20 mouse cellular contexts compared by ENCODE assay signal in the genomic region with DNA sequence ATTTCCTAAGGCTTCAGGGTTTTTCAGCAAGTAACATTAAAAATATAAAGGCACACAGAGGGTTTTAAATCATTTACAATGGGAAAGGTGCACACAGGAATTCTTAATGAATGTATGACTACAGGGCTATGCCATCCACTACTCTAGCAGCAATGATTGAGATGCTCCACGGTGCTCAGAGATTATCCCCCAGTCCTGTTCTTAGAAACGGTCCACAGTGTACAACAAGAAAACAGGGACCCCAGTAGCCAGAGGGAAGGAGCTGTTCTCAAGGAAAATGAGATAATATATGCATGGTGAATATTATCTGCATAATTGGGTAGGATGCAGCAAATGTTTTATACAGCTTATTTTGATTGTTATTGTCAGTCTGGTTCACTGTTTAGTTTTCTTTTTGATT.
DNase-seq lines count a peak whose midpoint lies in the region; ATAC-seq and TF ChIP-seq lines count a peak whose summit lies in the region.
"Had no signal": no experiment of that assay in that cellular context is flagged by ENCODE, and none has a peak within 500 bp of the region (broad histone marks: within the 10 kb centered on the region; RNA-seq: fewer than 3 reads in every experiment).

No protein-coding gene starts in this region.

- H3K36me3 ChIP-seq in midbrain, embryonic 13.5 days: no peaks in the 10 kb centered on the region
- no peaks in the 10 kb centered on the region for H3K36me3 ChIP-seq in midbrain, embryonic 10.5 days
- no peaks in the 10 kb centered on the region for H3K36me3 ChIP-seq in midbrain, embryonic 15.5 days (replicated peaks)
- no peaks in the 10 kb centered on the region for H3K36me3 ChIP-seq in midbrain, postnatal 0 days (ENCODE audit: insufficient read depth, low read length)
- H3K36me3 ChIP-seq in embryonic facial prominence, embryonic 10.5 days (replicated peaks): no peaks in the 10 kb centered on the region
- H3K36me3 ChIP-seq: embryonic facial prominence, embryonic 13.5 days; embryonic facial prominence, embryonic 15.5 days; forebrain, embryonic 10.5 days; forebrain, embryonic 12.5 days had no signal

- WGBS in midbrain, embryonic 13.5 days: 47% methylated on average over 2 of the region's 2 CpGs
- WGBS in midbrain, embryonic 10.5 days: 80% methylated on average over 2 of the region's 2 CpGs
- 35% methylated on average over 2 of the region's 2 CpGs for WGBS in midbrain, embryonic 15.5 days
- WGBS in midbrain, postnatal 0 days: 29% methylated on average over 2 of the region's 2 CpGs
- WGBS in embryonic facial prominence, embryonic 10.5 days: 83% methylated on average over 2 of the region's 2 CpGs

- H3K27ac ChIP-seq in midbrain, embryonic 13.5 days: no peak overlapping the region
- no peak overlapping the region for H3K27ac ChIP-seq in midbrain, embryonic 10.5 days (replicated peaks)
- no peak overlapping the region for H3K27ac ChIP-seq in midbrain, embryonic 15.5 days
- no peak overlapping the region for H3K27ac ChIP-seq in midbrain, postnatal 0 days (ENCODE audit: low read depth, low read length)
- no peak overlapping the region for H3K27ac ChIP-seq in embryonic facial prominence, embryonic 10.5 days (replicated peaks)
- H3K27ac ChIP-seq: embryonic facial prominence, embryonic 13.5 days; embryonic facial prominence, embryonic 15.5 days; forebrain, embryonic 10.5 days; forebrain, embryonic 12.5 days had no signal

- no peak overlapping the region for H3K9ac ChIP-seq in midbrain, embryonic 13.5 days (replicated peaks)
- no peak overlapping the region for H3K9ac ChIP-seq in midbrain, embryonic 15.5 days
- no peak overlapping the region for H3K9ac ChIP-seq in midbrain, postnatal 0 days (replicated peaks; ENCODE audit: low read length, poor library complexity, severe bottlenecking)
- H3K9ac ChIP-seq: embryonic facial prominence, embryonic 13.5 days; embryonic facial prominence, embryonic 15.5 days; forebrain, embryonic 12.5 days had no signal

- H3K4me2 ChIP-seq in midbrain, embryonic 13.5 days (replicated peaks): no peak overlapping the region
- no peak overlapping the region for H3K4me2 ChIP-seq in midbrain, embryonic 15.5 days
- H3K4me2 ChIP-seq in midbrain, postnatal 0 days (ENCODE audit: low read depth, low read length, poor library complexity, severe bottlenecking): no peak overlapping the region
- H3K4me2 ChIP-seq: embryonic facial prominence, embryonic 13.5 days; embryonic facial prominence, embryonic 15.5 days; forebrain, embryonic 12.5 days had no signal

- no peaks in the 10 kb centered on the region for H3K9me3 ChIP-seq in midbrain, embryonic 13.5 days
- H3K9me3 ChIP-seq in midbrain, embryonic 10.5 days (replicated peaks): no peaks in the 10 kb centered on the region
- no peaks in the 10 kb centered on the region for H3K9me3 ChIP-seq in midbrain, embryonic 15.5 days
- no peaks in the 10 kb centered on the region for H3K9me3 ChIP-seq in midbrain, postnatal 0 days (ENCODE audit: low read length)
- H3K9me3 ChIP-seq in embryonic facial prominence, embryonic 10.5 days: no peaks in the 10 kb centered on the region
- H3K9me3 ChIP-seq: embryonic facial prominence, embryonic 13.5 days; embryonic facial prominence, embryonic 15.5 days; forebrain, embryonic 10.5 days; forebrain, embryonic 12.5 days had no signal

- H3K4me1 ChIP-seq in midbrain, embryonic 13.5 days (replicated peaks): no peaks in the 10 kb centered on the region
- H3K4me1 ChIP-seq in midbrain, embryonic 10.5 days: no peaks in the 10 kb centered on the region
- H3K4me1 ChIP-seq in midbrain, embryonic 15.5 days: no peaks in the 10 kb centered on the region
- no peaks in the 10 kb centered on the region for H3K4me1 ChIP-seq in midbrain, postnatal 0 days (ENCODE audit: insufficient read depth, low read length)
- no peaks in the 10 kb centered on the region for H3K4me1 ChIP-seq in embryonic facial prominence, embryonic 10.5 days
- H3K4me1 ChIP-seq: embryonic facial prominence, embryonic 13.5 days; embryonic facial prominence, embryonic 15.5 days; forebrain, embryonic 10.5 days; forebrain, embryonic 12.5 days had no signal

- no peaks in the 10 kb centered on the region for H3K27me3 ChIP-seq in midbrain, embryonic 13.5 days
- no peaks in the 10 kb centered on the region for H3K27me3 ChIP-seq in midbrain, embryonic 10.5 days (ENCODE audit: low read depth, poor library complexity, severe bottlenecking)
- H3K27me3 ChIP-seq in midbrain, embryonic 15.5 days (replicated peaks): no peaks in the 10 kb centered on the region
- no peaks in the 10 kb centered on the region for H3K27me3 ChIP-seq in midbrain, postnatal 0 days (ENCODE audit: insufficient read depth, low read length)
- H3K27me3 ChIP-seq in embryonic facial prominence, embryonic 10.5 days (replicated peaks; ENCODE audit: low read depth, poor library complexity, severe bottlenecking): no peaks in the 10 kb centered on the region
- H3K27me3 ChIP-seq: embryonic facial prominence, embryonic 13.5 days; embryonic facial prominence, embryonic 15.5 days; forebrain, embryonic 12.5 days had no signal

- peak; percentile 73; the same call in 1 of the 2 replicates for ATAC-seq in midbrain, embryonic 13.5 days
- ATAC-seq in midbrain, embryonic 15.5 days (replicated peaks): peak; percentile 80; the same call in 1 of the 2 replicates
- ATAC-seq in midbrain, postnatal 0 days (ENCODE audit: low FRiP score): no peak
- ATAC-seq: forebrain, embryonic 14.5 days; forebrain, embryonic 16.5 days had no signal

- no peak overlapping the region for H3K4me3 ChIP-seq in midbrain, embryonic 13.5 days (replicated peaks)
- H3K4me3 ChIP-seq in midbrain, embryonic 10.5 days: no peak overlapping the region
- H3K4me3 ChIP-seq in midbrain, embryonic 15.5 days: no peak overlapping the region
- no peak overlapping the region for H3K4me3 ChIP-seq in midbrain, postnatal 0 days (ENCODE audit: low read depth, low read length)
- no peak overlapping the region for H3K4me3 ChIP-seq in embryonic facial prominence, embryonic 10.5 days
- H3K4me3 ChIP-seq: embryonic facial prominence, embryonic 13.5 days; embryonic facial prominence, embryonic 15.5 days; erythroblast, embryonic 14.5 days; forebrain, embryonic 10.5 days; forebrain, embryonic 12.5 days had no signal

- TF ChIP-seq CTCF in midbrain, postnatal 0 days (IDR thresholded peaks at IDR 0.05): no peak

- DNase-seq in midbrain, embryonic 10.5 days (ENCODE audit: low spot score): no peak
- DNase-seq in midbrain, postnatal 0 days (ENCODE audit: low spot score): no peak
- no peak for DNase-seq in embryonic facial prominence, embryonic 10.5 days (ENCODE audit: low spot score)
- DNase-seq: adrenal gland, adult 2 months; adrenal gland, postnatal 10 days; adrenal gland, postnatal 25 days; cerebellum, adult 11-12 months; cerebellum, adult 2 months; cerebellum, adult 9-10 months; cerebellum, postnatal 10 days; cerebellum, postnatal 25 days had no signal
